Mouse (Mus musculus) liver, embryonic 13.5 days (tissue): ENCODE measurements around the gene Magi1. TPM values are rescaled to one million over a fixed set of nuclear protein-coding genes. Genes with fewer than 3 reads are reported as not detected.

ENCODE experiments used
- ATAC-seq: fragments of 200-750 bp; cut with Nextera tagmentation; 2 replicates; pipeline ENCODE4 v1.8.0; 2017; ENCODE audit warnings: low read depth, mild to moderate bottlenecking, moderate number of reproducible peaks, moderate library complexity
- DNase-seq: peaks from one replicate; pipeline ENCODE4 v3.0.0; 2022
- H3K27ac ChIP-seq: fragments of 300-500 bp; sonication (generic); 2 replicates; pipeline ENCODE4 v1.5.1; 2015; ENCODE audit warnings: moderate library complexity, mild to moderate bottlenecking, inconsistent platforms
- H3K27me3 ChIP-seq: fragments of 300-500 bp; sonication (generic); 2 replicates; pipeline ENCODE4 v1.6.1; 2015; ENCODE audit warnings: mild to moderate bottlenecking, inconsistent platforms
- H3K36me3 ChIP-seq: fragments of 300-500 bp; sonication (generic); 2 replicates; pipeline ENCODE4 v1.6.1; 2015; ENCODE audit warnings: mild to moderate bottlenecking, inconsistent platforms
- H3K4me1 ChIP-seq: fragments of 300-500 bp; sonication (generic); replicated peaks from 2 replicates; pipeline ENCODE4 v1.6.1; 2015; ENCODE audit warnings: inconsistent platforms
- H3K4me2 ChIP-seq: fragments of 300-500 bp; sonication (generic); 2 replicates; pipeline ENCODE4 v1.6.1; 2015; ENCODE audit warnings: inconsistent platforms, mild to moderate bottlenecking, moderate library complexity
- H3K4me3 ChIP-seq: fragments of 300-500 bp; sonication (generic); replicated peaks from 2 replicates; pipeline ENCODE4 v1.5.1; 2015; ENCODE audit warnings: mild to moderate bottlenecking, inconsistent platforms
- H3K9ac ChIP-seq: fragments of 300-500 bp; sonication (generic); 2 replicates; pipeline ENCODE4 v1.6.1; 2015; ENCODE audit warnings: mild to moderate bottlenecking, inconsistent platforms
- H3K9me3 ChIP-seq: fragments of 300-500 bp; sonication (generic); replicated peaks from 2 replicates; pipeline ENCODE4 v1.6.1; 2016; ENCODE audit warnings: inconsistent platforms
- WGBS: fragments of 180-500 bp; shearing (Covaris S2); methylation state at CpG from one replicate; pipeline ENCODE4 v1.1.7; 2015; ENCODE audit not compliant: insufficient replicate concordance; 5-methylcytosine and 5-hydroxymethylcytosine counted together
- polyA plus RNA-seq: library from polyadenylated mRNA; unstranded; fragments of >200 nt; fragmentation: Nextera tagmentation; extraction: Ambion mirVana; gene quantifications from 2 replicates; pipeline ENCODE4 v1.2.1, GENCODE M21; 2015

Gene Magi1
- 1.2 and 1.3 TPM in 2 replicates for polyA plus RNA-seq

- Histone ChIP-seq H3K9ac (peak within 1 kb of the TSS; percentile 69), H3K4me2 (peak within 1 kb of the TSS; percentile 84), H3K4me3 (peak within 1 kb of the TSS; percentile 69), H3K27ac (peak within 1 kb of the TSS; percentile 84), H3K4me1 (peaks cover 19% of the 10 kb centered on the region), H3K27me3 (peaks cover 62% of the 10 kb centered on the region), H3K9me3 (no peaks in the 10 kb centered on the region), H3K36me3 (no peaks in the 10 kb centered on the region)
- DNase-seq (peak; percentile 79), ATAC-seq (peak; percentile 88)
- WGBS = under 1% methylated on average over 86 of the region's 86 CpGs
Observed at GRCm38 (mm10) chr6:94283318-94284061, at the start of gene Magi1. TSS of gene Magi1 (minus strand) at chr6:94283917.

GRCm38 (mm10) chr6:94327143-94327542 is 43.4 kb upstream of the Magi1 start:
- Histone ChIP-seq H3K36me3 (no peaks in the 10 kb centered on the region), H3K4me3 (no peak overlapping the region), H3K4me1 (no peaks in the 10 kb centered on the region), H3K9ac (no peak overlapping the region), H3K27me3 (no peaks in the 10 kb centered on the region), H3K4me2 (no peak overlapping the region), H3K9me3 (no peaks in the 10 kb centered on the region), H3K27ac (no peak overlapping the region)
- no peak for ATAC-seq
- 68% methylated on average over 4 of the region's 4 CpGs for WGBS
- DNase-seq = no peak

- DNase-seq = no peak
- WGBS = 67% methylated on average over 3 of the region's 3 CpGs
- no peaks in the 10 kb centered on the region for H3K36me3 ChIP-seq
- H3K9ac ChIP-seq = no peak overlapping the region
- no peak overlapping the region for H3K27ac ChIP-seq
- no peaks in the 10 kb centered on the region for H3K27me3 ChIP-seq
- H3K4me1 ChIP-seq = no peaks in the 10 kb centered on the region
- ATAC-seq = no peak
- H3K4me3 ChIP-seq = no peak overlapping the region
- H3K9me3 ChIP-seq = no peaks in the 10 kb centered on the region
- H3K4me2 ChIP-seq = no peak overlapping the region
Observed at GRCm38 (mm10) chr6:94316886-94317285, 33.2 kb upstream of the Magi1 start.

- Histone ChIP-seq H3K9ac (no peak overlapping the region), H3K4me2 (no peak overlapping the region), H3K27me3 (no peaks in the 10 kb centered on the region), H3K4me3 (no peak overlapping the region), H3K9me3 (no peaks in the 10 kb centered on the region), H3K27ac (no peak overlapping the region), H3K4me1 (no peaks in the 10 kb centered on the region), H3K36me3 (no peaks in the 10 kb centered on the region)
- ATAC-seq (no peak), DNase-seq (no peak)
- 57% methylated on average over 7 of the region's 7 CpGs for WGBS
Observed at GRCm38 (mm10) chr6:94312285-94312684, 28.6 kb upstream of the Magi1 start.

GRCm38 (mm10) chr6:94308498-94308897 is 24.8 kb upstream of the Magi1 start:
- DNase-seq = no peak

GRCm38 (mm10) chr6:94303512-94303911 is 19.8 kb upstream of the Magi1 start:
- DNase-seq = no peak
- H3K4me2 ChIP-seq = no peak overlapping the region
- H3K27me3 ChIP-seq = no peaks in the 10 kb centered on the region
- no peak overlapping the region for H3K27ac ChIP-seq
- 65% methylated on average over 6 of the region's 6 CpGs for WGBS
- H3K4me1 ChIP-seq = peaks cover 14% of the 10 kb centered on the region
- H3K9me3 ChIP-seq = no peaks in the 10 kb centered on the region; the same call in 1 of the 2 replicates
- H3K9ac ChIP-seq = no peak overlapping the region
- no peaks in the 10 kb centered on the region for H3K36me3 ChIP-seq
- ATAC-seq = no peak
- H3K4me3 ChIP-seq = no peak overlapping the region

More at GRCm38 (mm10) chr6:94308498-94308897, 24.8 kb upstream of the Magi1 start:
- H3K9ac ChIP-seq = no peak overlapping the region
- no peak overlapping the region for H3K4me2 ChIP-seq
- no peaks in the 10 kb centered on the region for H3K36me3 ChIP-seq
- no peaks in the 10 kb centered on the region for H3K27me3 ChIP-seq
- ATAC-seq = no peak
- no peaks in the 10 kb centered on the region for H3K4me1 ChIP-seq
- no peak overlapping the region for H3K4me3 ChIP-seq
- H3K27ac ChIP-seq = no peak overlapping the region
- no peaks in the 10 kb centered on the region; the same call in 1 of the 2 replicates for H3K9me3 ChIP-seq
- 49% methylated on average over 7 of the region's 7 CpGs for WGBS

- WGBS = 80% methylated on average over 10 of the region's 10 CpGs
- no peaks in the 10 kb centered on the region; the same call in 1 of the 2 replicates for H3K9me3 ChIP-seq
- no peak for ATAC-seq
- no peak overlapping the region for H3K9ac ChIP-seq
- DNase-seq = no peak
- no peak overlapping the region for H3K4me2 ChIP-seq
- no peak overlapping the region for H3K27ac ChIP-seq
- no peaks in the 10 kb centered on the region for H3K36me3 ChIP-seq
- no peak overlapping the region for H3K4me3 ChIP-seq
- peaks cover 14% of the 10 kb centered on the region for H3K4me1 ChIP-seq
- no peaks in the 10 kb centered on the region for H3K27me3 ChIP-seq
Observed at GRCm38 (mm10) chr6:94301804-94302203, 18.1 kb upstream of the Magi1 start.

- peaks cover 14% of the 10 kb centered on the region for H3K4me1 ChIP-seq
- no peak overlapping the region for H3K4me2 ChIP-seq
- H3K27me3 ChIP-seq = no peaks in the 10 kb centered on the region
- no peaks in the 10 kb centered on the region for H3K36me3 ChIP-seq
- DNase-seq (peak; percentile 42), ATAC-seq (peak; percentile 94)
- 6% methylated on average over 3 of the region's 3 CpGs for WGBS
- H3K9ac ChIP-seq = no peak overlapping the region
- no peak overlapping the region for H3K4me3 ChIP-seq
- H3K9me3 ChIP-seq = no peaks in the 10 kb centered on the region
- no peak overlapping the region for H3K27ac ChIP-seq
Observed at GRCm38 (mm10) chr6:94300562-94300961, 16.8 kb upstream of the Magi1 start.

GRCm38 (mm10) chr6:94287387-94287786 is 3.7 kb upstream of the Magi1 start:
- no peak for ATAC-seq
- Histone ChIP-seq H3K9me3 (no peaks in the 10 kb centered on the region), H3K27me3 (peaks cover 41% of the 10 kb centered on the region), H3K36me3 (no peaks in the 10 kb centered on the region), H3K4me2 (no peak overlapping the region), H3K4me1 (peaks cover 17% of the 10 kb centered on the region), H3K27ac (no peak overlapping the region), H3K4me3 (no peak overlapping the region), H3K9ac (no peak overlapping the region)
- no peak for DNase-seq

GRCm38 (mm10) chr6:94286555-94286954 is 2.8 kb upstream of the Magi1 start:
- 61% methylated on average over 2 of the region's 2 CpGs for WGBS
- DNase-seq (no peak), ATAC-seq (no peak)
- peaks cover 49% of the 10 kb centered on the region for H3K27me3 ChIP-seq
- H3K4me2 ChIP-seq = no peak overlapping the region
- H3K9ac ChIP-seq = no peak overlapping the region
- no peaks in the 10 kb centered on the region for H3K9me3 ChIP-seq
- H3K4me1 ChIP-seq = peaks cover 19% of the 10 kb centered on the region
- H3K27ac ChIP-seq = no peak overlapping the region
- no peak overlapping the region for H3K4me3 ChIP-seq
- H3K36me3 ChIP-seq = no peaks in the 10 kb centered on the region

GRCm38 (mm10) chr6:94284089-94284825 is 540 bp upstream of the Magi1 start:
- H3K9ac ChIP-seq = peak overlapping the region; percentile 69
- H3K36me3 ChIP-seq = no peaks in the 10 kb centered on the region
- DNase-seq (peak; percentile 19), ATAC-seq (peak; percentile 65)
- H3K4me2 ChIP-seq = peak overlapping the region; percentile 84
- H3K27ac ChIP-seq = peak overlapping the region; percentile 58
- no peaks in the 10 kb centered on the region for H3K9me3 ChIP-seq
- H3K27me3 ChIP-seq = peaks cover 60% of the 10 kb centered on the region
- peaks cover 19% of the 10 kb centered on the region for H3K4me1 ChIP-seq
- peak overlapping the region; percentile 69 for H3K4me3 ChIP-seq
- WGBS = under 1% methylated on average over 44 of the region's 44 CpGs
